Mouse (Mus musculus): ENCODE results near the gene Tnfrsf1b.
A peak's percentile ranks its signal among the peaks of the same experiment; 100 is the strongest.

The Tnfrsf1b gene

GRCm38 (mm10) chr4:145256144-145256543, 9.5 kb upstream of the Tnfrsf1b start:
- no peak for DNase-seq

DNA sequence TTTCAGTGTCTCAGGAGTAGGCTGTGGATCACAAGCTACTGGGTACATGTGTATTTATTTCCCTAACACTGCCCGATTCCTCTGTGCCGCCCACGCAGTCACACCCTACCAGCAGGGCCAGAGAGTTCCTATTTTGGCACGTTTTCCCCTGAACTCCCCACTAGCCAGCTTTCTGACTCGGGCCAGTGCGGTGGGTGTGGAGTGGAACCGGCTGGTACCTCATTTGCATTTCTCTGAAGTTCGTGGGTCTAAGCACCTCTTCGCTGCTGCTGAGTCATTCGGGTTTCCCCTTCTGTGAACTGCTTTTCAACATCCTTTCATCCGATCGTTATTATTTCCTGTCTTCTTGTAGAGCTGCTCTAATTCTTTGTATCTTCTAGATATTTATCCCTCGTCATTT, 7.7 kb upstream of the Tnfrsf1b start:
- DNase-seq, result peak in 1 of 2 experiments; percentile 6

GRCm38 (mm10) chr4:145252611-145253010, 5.9 kb upstream of the Tnfrsf1b start:
- no peak for DNase-seq

GRCm38 (mm10) chr4:145251546-145251945, 4.9 kb upstream of the Tnfrsf1b start:
- DNase-seq, result no peak

DNA sequence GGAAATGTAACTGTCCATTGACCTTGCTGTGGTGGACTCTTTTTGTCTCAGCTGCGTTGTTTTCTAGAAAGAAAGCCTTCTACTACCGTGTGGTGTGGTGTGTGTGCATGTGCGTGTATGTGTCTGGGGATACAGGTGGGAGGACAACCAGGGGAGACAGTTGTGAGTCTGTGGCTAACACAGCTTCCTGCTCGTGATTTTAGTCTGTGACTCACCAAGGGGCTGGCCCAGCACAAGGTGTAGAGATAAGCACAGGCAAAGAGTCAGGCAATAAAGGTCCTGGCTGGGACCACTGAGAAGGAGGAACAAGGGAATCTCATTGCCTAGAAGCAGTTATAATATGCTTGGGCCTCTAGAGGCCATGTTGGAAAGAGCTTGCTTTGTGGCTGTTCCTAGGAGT, 3.3 kb upstream of the Tnfrsf1b start:
- no peak for DNase-seq

GRCm38 (mm10) chr4:145247556-145247955, 886 bp upstream of the Tnfrsf1b start:
- no peak for DNase-seq

- DNase-seq, result no peak
Observed at GRCm38 (mm10) chr4:145245581-145245980, 1.1 kb downstream of the Tnfrsf1b start.

GRCm38 (mm10) chr4:145244676-145245075, 2.0 kb downstream of the Tnfrsf1b start:
- no peak for DNase-seq

DNA sequence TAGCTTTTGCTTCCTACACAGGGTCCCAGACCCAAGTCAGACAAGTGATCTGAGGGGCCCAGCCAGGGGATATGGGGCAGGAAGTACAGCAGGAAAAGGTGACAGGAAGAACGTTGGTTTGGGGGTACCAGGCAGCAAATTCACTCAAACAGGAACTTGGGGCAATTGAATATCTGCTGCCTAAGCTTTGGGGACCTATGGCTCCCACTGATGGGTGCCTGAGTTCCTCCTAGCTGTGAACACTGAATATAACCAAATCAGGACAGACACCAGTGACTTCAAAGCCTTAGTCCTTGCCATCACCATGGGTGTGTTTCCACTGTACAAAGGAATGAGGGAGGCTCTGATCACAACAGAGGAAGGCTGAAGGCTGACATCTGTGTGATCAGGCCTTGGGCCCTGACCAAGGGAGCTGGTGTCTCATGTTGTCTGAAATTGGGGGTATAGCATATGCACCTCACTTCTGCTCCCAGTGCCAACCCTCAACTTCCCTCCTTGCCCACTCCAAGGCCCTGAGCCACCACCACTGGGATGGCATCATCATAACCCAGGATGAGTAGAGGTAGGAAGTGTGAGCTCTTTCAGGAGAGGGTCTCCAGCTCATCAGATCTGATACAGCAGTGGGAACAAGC, 3.8 kb downstream of the Tnfrsf1b start:
- DNase-seq, result no peak

GRCm38 (mm10) chr4:145240723-145241231, 5.9 kb downstream of the Tnfrsf1b start:
- no peak for DNase-seq

DNA sequence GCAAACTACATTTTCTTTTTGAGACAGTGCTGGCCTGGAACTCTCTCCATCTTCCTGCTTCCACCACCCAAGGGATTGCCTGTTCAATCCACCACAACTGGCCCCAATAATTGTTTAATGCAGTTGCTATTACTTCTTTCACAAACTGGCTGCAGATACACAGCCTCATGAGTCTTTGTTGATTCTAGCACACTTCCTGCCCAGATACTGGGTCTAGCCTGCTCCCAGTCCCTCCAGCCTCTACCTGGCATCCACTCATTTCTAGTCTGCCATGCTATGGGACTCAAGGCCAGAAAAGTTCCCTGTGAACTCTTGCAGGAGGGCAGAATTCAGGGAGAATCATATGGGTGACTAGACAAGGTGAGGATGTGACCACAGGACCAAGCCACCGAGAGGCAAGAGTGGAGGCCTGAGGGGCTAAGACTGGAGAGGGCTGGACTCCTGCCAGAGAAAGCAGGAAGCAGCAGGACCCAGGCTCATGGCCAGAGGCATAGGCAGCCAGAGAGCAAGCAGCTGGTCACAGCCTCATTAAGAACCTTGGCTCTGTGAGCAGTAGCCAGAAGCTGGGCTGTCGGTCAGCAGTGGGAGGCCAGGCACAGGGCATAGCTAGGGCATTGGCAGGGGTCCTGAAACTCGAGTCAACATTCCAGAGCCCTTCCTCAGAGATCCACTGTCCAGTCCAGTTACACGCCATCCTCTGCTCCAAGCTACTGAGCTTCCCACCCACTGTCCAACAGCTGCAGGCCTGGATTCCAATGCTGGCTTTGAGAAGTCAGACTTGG, 7.4 kb downstream of the Tnfrsf1b start:
- peak; percentile 84 to 89 for DNase-seq

DNA sequence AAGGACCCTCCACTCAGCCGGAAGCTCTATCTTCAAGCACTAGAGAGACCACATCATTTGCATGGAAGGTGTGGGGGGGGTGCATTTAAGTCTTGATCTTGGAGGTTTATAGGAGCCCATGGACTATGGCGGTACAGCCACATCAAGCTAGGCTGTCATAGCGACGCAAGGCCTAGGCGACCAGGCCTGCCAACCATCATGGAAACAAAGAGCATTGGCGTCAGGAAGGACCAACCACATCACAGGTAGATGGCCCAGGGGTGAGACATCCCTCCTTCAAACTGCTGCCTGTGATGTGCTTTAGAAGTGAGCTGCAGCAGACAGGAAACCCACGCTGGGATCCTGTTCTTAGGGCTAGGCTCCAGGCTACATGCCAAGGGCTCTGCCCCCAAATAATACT, 10.6 kb downstream of the Tnfrsf1b start:
- DNase-seq, result no peak

DNA sequence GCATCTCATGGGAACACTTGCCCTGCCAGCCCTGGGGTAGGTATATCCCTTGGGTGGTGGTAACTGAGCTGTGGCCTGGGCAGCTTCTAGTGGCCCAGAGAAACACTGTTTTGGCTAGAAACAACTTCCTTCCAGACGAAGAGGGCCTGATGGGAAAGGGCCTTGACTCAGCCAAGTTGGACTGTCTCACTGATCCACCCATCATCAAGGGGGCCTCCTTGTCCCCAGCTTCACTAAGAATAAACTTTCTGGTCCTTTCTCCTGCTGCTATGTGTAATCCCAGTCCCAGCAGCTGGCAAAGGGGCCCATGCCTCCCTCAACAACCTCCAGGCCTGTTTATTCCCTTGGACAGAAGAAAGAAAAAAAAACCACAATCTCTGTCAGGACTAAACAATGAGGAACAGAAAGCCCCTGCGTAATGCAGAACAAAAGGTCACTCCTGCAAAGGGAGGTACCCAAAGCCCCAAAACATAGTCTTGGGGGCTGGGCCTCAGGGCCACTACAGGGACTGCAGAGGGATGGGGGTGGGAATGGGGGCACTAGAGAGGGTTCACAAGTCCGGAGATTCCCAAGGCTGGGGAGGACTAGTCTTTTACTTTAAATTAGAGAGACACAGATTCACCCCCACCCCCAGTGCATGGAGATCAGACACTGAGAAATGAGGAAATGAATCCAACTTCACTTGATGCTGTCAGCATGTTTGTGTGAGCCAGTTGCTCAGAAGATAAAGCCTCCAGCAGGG, 13.0 kb downstream of the Tnfrsf1b start:
- DNase-seq, result no peak

- DNase-seq, result no peak
Observed at GRCm38 (mm10) chr4:145231732-145232131, 14.9 kb downstream of the Tnfrsf1b start.

GRCm38 (mm10) chr4:145230647-145231046, 16.0 kb downstream of the Tnfrsf1b start:
- DNase-seq, result no peak

- DNase-seq, result no peak
Observed at GRCm38 (mm10) chr4:145229524-145230163, 17.0 kb downstream of the Tnfrsf1b start.

DNA sequence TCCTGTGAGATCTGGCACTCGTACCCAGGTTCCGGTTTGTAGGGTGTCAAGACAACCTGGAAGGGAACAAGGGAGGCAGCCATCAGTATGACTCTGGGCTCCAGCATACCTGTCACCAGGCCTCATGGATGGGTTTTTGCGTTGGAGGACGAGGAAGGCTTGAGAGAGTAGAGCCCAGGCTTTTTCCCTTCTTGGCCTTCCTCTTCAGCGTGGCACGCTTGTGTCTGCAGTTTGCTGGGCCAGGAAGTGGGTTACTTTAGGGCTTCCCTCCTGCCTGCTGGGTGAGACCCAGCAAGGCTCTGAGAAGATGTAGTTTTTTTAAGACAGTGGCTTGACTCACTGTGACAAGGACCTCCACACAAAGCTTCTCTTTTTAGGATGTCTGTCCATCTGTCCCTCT, 17.6 kb downstream of the Tnfrsf1b start:
- DNase-seq, result no peak

DNA sequence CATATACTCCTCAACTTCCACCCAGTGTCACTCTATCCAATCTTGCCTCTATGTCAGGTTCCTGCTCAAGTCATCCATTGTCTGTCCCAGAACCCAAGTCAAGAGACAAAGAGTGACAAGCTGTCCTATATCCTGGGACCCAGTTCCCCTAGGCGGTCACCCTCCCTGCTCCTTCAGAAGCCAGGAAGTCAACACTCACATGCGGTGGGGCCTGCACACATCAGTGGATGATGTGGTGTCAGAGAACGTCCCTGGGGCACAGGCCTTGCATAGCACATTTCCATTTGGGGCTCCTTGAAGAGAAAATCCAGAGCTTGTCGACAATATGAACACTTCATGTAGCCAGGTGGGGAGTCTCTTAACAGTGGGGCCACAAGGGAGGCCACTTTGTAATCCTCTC, 22.1 kb downstream of the Tnfrsf1b start:
- DNase-seq, result no peak

- DNase-seq, result no peak
Observed at GRCm38 (mm10) chr4:145222064-145222463, 24.6 kb downstream of the Tnfrsf1b start.

- no peak for DNase-seq
Observed at GRCm38 (mm10) chr4:145221379-145221778, 25.3 kb downstream of the Tnfrsf1b start.

- DNase-seq, result no peak
Observed at GRCm38 (mm10) chr4:145220001-145220400, 26.7 kb downstream of the Tnfrsf1b start.

GRCm38 (mm10) chr4:145219240-145219985, 27.3 kb downstream of the Tnfrsf1b start:
- peak; percentile 31 to 35 for DNase-seq

Data from cerebellum, postnatal 10 days (tissue).